Mouse (Mus musculus) neutrophil, adult 5-6 weeks (primary cell): Measurements from ENCODE around the gene Ahcyl2. TPM values are rescaled to one million over a fixed set of nuclear protein-coding genes. Genes with fewer than 3 reads are reported as not detected.

Experiments used
- ATAC-seq: fragments of 151-379, 151-347 bp; 2 replicates; pipeline ENCODE4 v1.8.0; 2017; ENCODE audit warnings: mild to moderate bottlenecking, moderate TSS enrichment; ENCODE audit not compliant: insufficient number of reproducible peaks, poor library complexity, low FRiP score, severe bottlenecking; ENCODE audit errors: extremely low read depth
- total RNA-seq: library from RNA; stranded (forward); fragments of 200-1000 nt; gene quantifications from 2 replicates; pipeline ENCODE4 v1.2.3, GENCODE M21; 2017

The Ahcyl2 gene
- total RNA-seq, 1 experiment from 2014 or later = 53.1 TPM

GRCm38 (mm10) chr6:29837579-29837978 is 69.8 kb downstream of the Ahcyl2 start:
- ATAC-seq = no peak

GRCm38 (mm10) chr6:29838531-29838930 is 70.7 kb downstream of the Ahcyl2 start:
- ATAC-seq = peak; percentile 77

GRCm38 (mm10) chr6:29840008-29840407 is 72.2 kb downstream of the Ahcyl2 start:
- ATAC-seq = no peak

GRCm38 (mm10) chr6:29841461-29841860 is 73.7 kb downstream of the Ahcyl2 start:
- ATAC-seq = no peak

- no peak for ATAC-seq
These were observed 79.9 kb downstream of the Ahcyl2 start for GRCm38 (mm10) chr6:29847643-29848166.

GRCm38 (mm10) chr6:29848808-29849207 is 81.0 kb downstream of the Ahcyl2 start:
- no peak for ATAC-seq

GRCm38 (mm10) chr6:29850096-29850495 is 82.3 kb downstream of the Ahcyl2 start:
- ATAC-seq = no peak

- no peak for ATAC-seq
These were observed 82.9 kb downstream of the Ahcyl2 start for GRCm38 (mm10) chr6:29850747-29851146.

- ATAC-seq = no peak
These were observed 84.1 kb downstream of the Ahcyl2 start for GRCm38 (mm10) chr6:29851873-29852272.

GRCm38 (mm10) chr6:29853213-29853899 is 85.5 kb downstream of the Ahcyl2 start:
- ATAC-seq = peak; percentile 57

GRCm38 (mm10) chr6:29853900-29854390 is 86.1 kb downstream of the Ahcyl2 start:
- no peak for ATAC-seq

GRCm38 (mm10) chr6:29858619-29859018 is 90.8 kb downstream of the Ahcyl2 start:
- no peak for ATAC-seq

- no peak for ATAC-seq
These were observed 91.5 kb downstream of the Ahcyl2 start for GRCm38 (mm10) chr6:29859344-29859743.

- peak; percentile 76; the same call in 1 of the 2 replicates for ATAC-seq
These were observed 92.4 kb downstream of the Ahcyl2 start for GRCm38 (mm10) chr6:29860238-29860637.

- no peak for ATAC-seq
These were observed 97.1 kb downstream of the Ahcyl2 start for GRCm38 (mm10) chr6:29864926-29865325.

GRCm38 (mm10) chr6:29866935-29867724 is 99.3 kb downstream of the Ahcyl2 start:
- no peak for ATAC-seq

GRCm38 (mm10) chr6:29868341-29868895 is 100.6 kb downstream of the Ahcyl2 start:
- ATAC-seq = no peak

GRCm38 (mm10) chr6:29873654-29874053 is 105.8 kb downstream of the Ahcyl2 start:
- ATAC-seq = no peak

- no peak for ATAC-seq
These were observed 107.8 kb downstream of the Ahcyl2 start for GRCm38 (mm10) chr6:29875576-29875975.

GRCm38 (mm10) chr6:29876782-29877181 is 109.0 kb downstream of the Ahcyl2 start:
- no peak for ATAC-seq
